Comparison of ENCODE assay signal across 5 mouse cellular contexts in genomic region chr1:136506255-136506654, GRCm38 (mm10). TPM values are rescaled to one million over a fixed set of nuclear protein-coding genes. Genes with fewer than 3 reads are reported as not detected.
DNase-seq lines count a peak whose midpoint lies in the region; ATAC-seq and TF ChIP-seq lines count a peak whose summit lies in the region.
"Not testable (repeated sequence)": the region's sequence is repeated elsewhere in the genome, so short reads cannot be mapped to it uniquely, and the experiment has no call there.

No protein-coding gene starts in this region.

- H3K4me1 ChIP-seq in liver, embryonic 12.5 days; liver, embryonic 14.5 days (replicated peaks; ENCODE audit: control insufficient read depth in 2 of 2, insufficient read depth in 2 of 2, low read length in 1 of 2); liver, embryonic 16.5 days (ENCODE audit: control insufficient read depth, low read depth, low read length); midbrain, embryonic 11.5 days (ENCODE audit: control insufficient read depth, insufficient read depth, low read length): not testable (repeated sequence)

- WGBS in liver, embryonic 12.5 days (ENCODE audit: insufficient replicate concordance): 85% methylated on average over 9 of the region's 10 CpGs
- 82% methylated on average over 10 of the region's 10 CpGs for WGBS in liver, embryonic 14.5 days (ENCODE audit: insufficient replicate concordance)
- 81% methylated on average over 10 of the region's 10 CpGs for WGBS in liver, embryonic 16.5 days (ENCODE audit: insufficient replicate concordance)
- WGBS in midbrain, embryonic 11.5 days: 89% methylated on average over 10 of the region's 10 CpGs

- H3K9me3 ChIP-seq in liver, embryonic 12.5 days (replicated peaks); liver, embryonic 14.5 days (ENCODE audit: control insufficient read depth, low read length); liver, embryonic 16.5 days (replicated peaks; ENCODE audit: control insufficient read depth, low read length); midbrain, embryonic 11.5 days (ENCODE audit: control insufficient read depth, low read length): not testable (repeated sequence)

- H3K27ac ChIP-seq in liver, embryonic 12.5 days; liver, embryonic 14.5 days; liver, embryonic 16.5 days (ENCODE audit: low read length); midbrain, embryonic 11.5 days (ENCODE audit: low read depth, low read length): not testable (repeated sequence)

- not testable (repeated sequence) for H3K4me3 ChIP-seq in liver, embryonic 12.5 days; liver, embryonic 14.5 days (ENCODE audit: insufficient read depth in 1 of 2, low read depth in 2 of 2, low read length in 2 of 2); liver, embryonic 16.5 days (ENCODE audit: low read depth, low read length); midbrain, embryonic 11.5 days (ENCODE audit: low read depth, low read length)

- peaks cover 89% of the 10 kb centered on the region for H3K36me3 ChIP-seq in liver, embryonic 12.5 days
- peaks cover 46% of the 10 kb centered on the region for H3K36me3 ChIP-seq in liver, embryonic 14.5 days (replicated peaks; ENCODE audit: control insufficient read depth, insufficient read depth, low read depth)
- peaks cover 29% of the 10 kb centered on the region for H3K36me3 ChIP-seq in liver, embryonic 16.5 days (ENCODE audit: control insufficient read depth, insufficient read depth)
- H3K36me3 ChIP-seq in midbrain, embryonic 11.5 days (ENCODE audit: control insufficient read depth, insufficient read depth, low read length): not testable (repeated sequence)

- H3K9ac ChIP-seq in liver, embryonic 12.5 days; liver, embryonic 14.5 days (replicated peaks); liver, embryonic 16.5 days (ENCODE audit: low read depth, low read length); midbrain, embryonic 11.5 days (ENCODE audit: low read length): not testable (repeated sequence)

- not testable (repeated sequence) for TF ChIP-seq EP300 in liver, embryonic 14.5 days (IDR thresholded peaks at IDR 0.05; ENCODE audit: low read depth)

- TF ChIP-seq CTCF in liver, embryonic 14.5 days (IDR thresholded peaks at IDR 0.05; ENCODE audit: low read depth): not testable (repeated sequence)

- H3K4me2 ChIP-seq in liver, embryonic 12.5 days; liver, embryonic 14.5 days (ENCODE audit: low read depth); liver, embryonic 16.5 days (ENCODE audit: low read depth, low read length); midbrain, embryonic 11.5 days: not testable (repeated sequence)

- peak; percentile 64 for DNase-seq in heart, adult 11 months
- not testable (repeated sequence) for DNase-seq in liver, embryonic 14.5 days (ENCODE audit: low read depth in 3 of 3, low spot score in 3 of 3)
- DNase-seq in midbrain, embryonic 11.5 days (ENCODE audit: low spot score, missing footprints): peak; percentile 45

- ATAC-seq in liver, embryonic 12.5 days: peak; percentile 70
- peak; percentile 56 for ATAC-seq in liver, embryonic 14.5 days (ENCODE audit: insufficient read depth)
- peak; percentile 84 for ATAC-seq in liver, embryonic 16.5 days (ENCODE audit: low read depth)
- ATAC-seq in midbrain, embryonic 11.5 days (ENCODE audit: low FRiP score): not testable (repeated sequence)

- H3K27me3 ChIP-seq in liver, embryonic 12.5 days (replicated peaks); liver, embryonic 14.5 days (ENCODE audit: control insufficient read depth, insufficient read depth, low read length); liver, embryonic 16.5 days (ENCODE audit: control insufficient read depth, insufficient read depth, low read depth, low read length); midbrain, embryonic 11.5 days (ENCODE audit: control insufficient read depth, insufficient read depth, low read length): not testable (repeated sequence)

RNA-seq across cellular contexts. Expression of gene Kif14, which starts 40.1 kb away (rescaled TPM):
- 11.2 and 11.3 TPM in 2 replicates for polyA plus RNA-seq in liver, embryonic 12.5 days (2016; fragmentation: Nextera tagmentation; extraction: Ambion mirVana)
- 3.3 and 4.9 TPM in 2 replicates for polyA plus RNA-seq in liver, embryonic 14.5 days (2012; rRNA removed)
- 8.3 and 9.9 TPM in 2 replicates for polyA plus RNA-seq in liver, embryonic 14.5 days (2014; fragmentation: Nextera tagmentation; extraction: Ambion mirVana)
- polyA plus RNA-seq in liver, embryonic 16.5 days (2015; fragmentation: Nextera tagmentation; extraction: Ambion mirVana): 5.5 and 6.2 TPM in 2 replicates
- 7.4 and 8.0 TPM in 2 replicates for polyA plus RNA-seq in midbrain, embryonic 11.5 days (2014; fragmentation: Nextera tagmentation; extraction: Ambion mirVana)
